Mouse (Mus musculus) granulocyte monocyte progenitor cell, adult 5-6 weeks (primary cell): ENCODE data around the gene Sox3. TPM values are rescaled to one million over a fixed set of nuclear protein-coding genes. Genes with fewer than 3 reads are reported as not detected.
A peak's percentile ranks its signal among the peaks of the same experiment; 100 is the strongest.

Source experiments
- ATAC-seq: replicated peaks from 2 replicates; pipeline ENCODE4 v1.8.0; 2016; ENCODE audit warnings: mild to moderate bottlenecking, moderate TSS enrichment, inconsistent platforms; ENCODE audit not compliant: poor library complexity, severe bottlenecking
- total RNA-seq, 2 experiments: library from RNA; stranded (forward) in 1 of 2; stranded (reverse) in 1 of 2; fragments of 200-712, 200-1000 nt in 1 of 2; fragments of >200 nt in 1 of 2; fragmentation: Nextera tagmentation in 1 of 2; gene quantifications; 2 replicates each; pipeline ENCODE4 v1.2.3; 2014 to 2017

Gene Sox3
- not detected in 2 replicates for total RNA-seq (2014; fragmentation: Nextera tagmentation)
- total RNA-seq (2017) = not detected in 2 replicates

GRCm38 (mm10) chrX:60892801-60893681 is at the start of gene Sox3:
Sox3 (minus strand) TSS chrX:60893430.
- no peak for ATAC-seq

- ATAC-seq = no peak
Observed at GRCm38 (mm10) chrX:60940225-60940624, 47.0 kb upstream of the Sox3 start.

DNA sequence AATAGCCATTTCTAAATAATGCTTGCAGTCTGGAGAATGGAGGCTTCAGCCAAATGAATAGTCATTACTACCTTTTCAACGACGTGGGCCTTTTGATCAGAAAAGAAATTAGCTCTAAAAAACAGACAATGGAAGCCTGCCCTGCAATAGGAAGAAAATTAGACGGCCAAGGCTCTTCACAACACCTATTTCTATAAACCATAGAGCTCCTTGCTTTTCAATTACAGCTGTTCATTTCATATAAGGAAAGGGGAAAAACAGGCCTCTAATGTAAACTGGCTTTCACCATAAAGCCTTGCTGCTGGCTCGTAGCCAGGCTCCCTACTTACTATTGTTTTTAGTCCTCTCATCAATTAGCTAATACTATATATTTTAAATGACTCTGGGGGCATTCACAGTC is 6.3 kb upstream of the Sox3 start:
- ATAC-seq = no peak

GRCm38 (mm10) chrX:60898641-60899040 is 5.4 kb upstream of the Sox3 start:
- ATAC-seq = no peak

DNA sequence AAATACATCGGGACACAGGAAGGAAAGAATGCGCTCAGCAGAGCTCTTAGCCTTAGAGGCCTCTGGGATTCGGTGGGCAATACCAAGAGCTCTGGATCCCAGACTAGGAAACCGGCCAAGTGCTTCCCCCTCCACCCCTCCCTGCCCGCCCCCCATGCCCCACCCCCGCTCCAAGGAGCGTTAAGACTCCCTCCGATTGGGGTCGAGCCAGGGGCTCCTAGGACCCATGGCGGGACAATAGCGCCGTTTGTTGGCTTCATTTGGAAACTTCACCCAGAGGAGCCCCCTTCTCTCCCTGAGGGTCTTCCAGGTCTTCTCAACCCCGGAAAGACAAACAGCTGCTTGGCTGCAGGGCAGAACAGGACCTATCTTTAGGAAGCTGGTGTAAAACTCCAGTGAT is 3.1 kb upstream of the Sox3 start:
- ATAC-seq = no peak

DNA sequence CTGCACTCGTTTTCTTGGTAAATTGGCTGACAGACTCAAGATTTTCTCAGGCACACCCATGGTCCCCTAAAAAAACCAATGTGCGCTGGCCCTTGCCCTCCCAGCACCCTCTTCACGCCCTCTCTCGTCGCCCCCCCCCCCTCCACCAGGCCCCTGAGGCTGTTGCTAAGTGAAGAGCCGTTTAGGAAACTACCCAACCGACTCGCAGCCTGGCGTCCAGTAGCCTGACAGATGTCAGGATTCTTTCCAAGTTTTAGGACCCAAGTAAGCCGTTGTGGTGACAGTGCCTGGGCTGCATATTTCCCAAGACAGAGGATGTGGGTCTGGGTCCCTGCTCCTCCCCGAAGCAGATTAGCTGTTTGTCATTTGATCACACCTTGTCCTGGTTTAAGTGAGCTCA is 2.2 kb upstream of the Sox3 start:
- ATAC-seq = no peak

DNA sequence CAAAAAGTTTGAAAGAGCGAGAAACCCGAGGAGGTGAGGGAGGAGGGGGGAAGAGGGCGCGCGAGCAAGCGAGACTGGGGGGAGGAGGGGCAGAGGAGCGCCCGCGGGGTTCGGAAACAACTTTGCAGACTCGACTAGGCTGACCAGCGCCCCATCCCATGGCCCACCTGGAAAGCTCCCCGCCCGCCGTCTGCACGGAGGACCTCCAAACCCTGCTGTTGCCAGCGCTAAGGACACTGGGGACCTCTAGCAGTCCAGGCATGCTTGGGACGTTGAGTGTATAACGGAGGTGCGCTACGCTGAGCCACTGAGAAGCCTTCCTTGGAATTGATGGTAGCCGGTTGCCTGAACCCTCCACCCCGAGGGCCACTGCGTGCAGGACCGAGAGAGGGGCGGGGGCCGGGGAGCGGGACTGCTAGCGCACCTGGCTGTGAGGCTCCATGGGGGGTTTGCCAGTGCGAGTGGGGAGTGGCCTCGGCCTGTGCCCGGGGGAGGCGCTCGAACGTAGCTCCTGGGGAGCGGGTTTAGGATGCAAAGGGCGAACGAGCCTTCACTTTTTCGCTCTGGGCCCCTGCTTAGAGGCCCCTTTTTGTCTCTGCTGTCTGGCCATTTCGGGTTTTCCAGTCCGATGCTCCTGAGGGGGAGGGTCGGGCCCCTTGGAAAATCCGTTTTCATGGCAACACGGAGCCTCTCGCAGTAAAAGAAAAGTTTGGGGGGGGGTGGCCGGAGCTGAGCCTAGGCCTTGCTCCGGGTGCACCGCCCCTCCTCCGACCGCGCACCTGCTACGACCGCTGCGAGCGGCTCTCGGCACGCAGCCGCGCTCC is 702 bp upstream of the Sox3 start:
- ATAC-seq = no peak

- ATAC-seq = peak; percentile 47; the same call in 1 of the 2 replicates
Observed at GRCm38 (mm10) chrX:60892098-60892800, 981 bp downstream of the Sox3 start.

DNA sequence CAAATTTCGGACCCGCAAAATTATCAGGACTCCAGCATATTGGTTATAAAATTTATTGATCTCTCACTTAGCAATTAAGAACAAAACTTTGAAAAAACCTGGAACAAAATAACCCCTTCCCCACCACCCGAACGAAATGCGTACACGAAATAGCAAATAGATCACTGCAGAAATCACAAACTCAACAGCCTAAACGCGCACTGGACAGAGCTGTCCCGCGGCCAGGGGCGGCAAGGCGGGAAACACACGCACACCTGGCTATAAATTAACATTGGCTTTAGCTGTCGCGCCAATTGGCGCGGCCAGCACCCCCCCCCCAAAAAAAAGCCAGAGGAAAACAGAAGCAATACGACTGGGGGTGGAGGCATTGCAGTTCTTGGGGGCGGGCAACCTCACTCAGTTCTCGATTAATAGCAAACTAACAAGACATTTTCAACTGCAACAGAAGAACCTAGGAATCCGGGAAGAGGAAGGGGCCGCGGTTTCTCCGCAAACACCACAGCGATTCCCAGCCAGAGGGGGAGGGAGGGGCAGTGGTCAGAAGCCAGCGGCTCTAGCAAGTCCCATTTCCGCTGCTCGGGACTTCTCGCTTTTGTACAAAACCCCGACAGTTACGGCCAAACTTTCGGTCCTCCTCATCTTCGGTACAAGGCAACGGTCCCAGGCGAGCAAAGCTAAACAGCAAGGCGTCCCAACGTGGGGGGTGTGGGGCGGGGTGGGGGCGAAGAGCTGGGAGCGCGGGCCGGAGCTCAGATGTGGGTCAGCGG is 1.7 kb downstream of the Sox3 start:
- no peak for ATAC-seq

GRCm38 (mm10) chrX:60890651-60891050 is 2.6 kb downstream of the Sox3 start:
- no peak for ATAC-seq

DNA sequence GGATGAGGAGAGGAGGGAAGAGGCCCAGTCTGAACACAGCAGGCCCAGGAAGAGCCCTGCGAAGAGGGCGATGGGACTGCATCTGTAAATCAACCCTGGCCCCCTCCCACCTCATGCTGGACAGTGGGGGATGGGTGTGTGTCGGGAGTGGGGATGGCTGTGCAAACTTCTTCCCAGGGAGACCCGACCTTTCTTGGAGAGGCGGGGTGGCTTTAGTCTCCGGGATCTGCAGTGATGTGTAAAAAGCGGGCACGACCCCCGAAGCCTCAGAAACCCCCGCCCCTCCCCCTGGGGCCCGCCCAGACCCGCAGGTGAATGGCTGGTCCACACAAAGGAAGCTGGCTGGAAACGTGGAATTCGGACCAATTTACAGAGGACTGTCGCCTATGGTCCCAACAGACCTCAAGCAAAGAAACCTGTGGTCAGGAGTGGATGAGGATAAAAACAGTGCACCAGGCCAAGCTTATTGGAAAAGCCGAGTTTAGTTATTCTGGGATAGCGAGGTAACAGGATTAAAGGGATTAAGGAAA is 3.2 kb downstream of the Sox3 start:
- no peak for ATAC-seq
